Mouse (Mus musculus) cerebellum, adult 9-10 months (tissue): ENCODE results near the gene Fbxl19.
"Not testable (repeated sequence)": the region's sequence is repeated elsewhere in the genome, so short reads cannot be mapped to it uniquely, and the experiment has no call there.

Experiments
- DNase-seq: peaks from one replicate; pipeline ENCODE4 v3.0.0; 2022

Gene Fbxl19

DNA sequence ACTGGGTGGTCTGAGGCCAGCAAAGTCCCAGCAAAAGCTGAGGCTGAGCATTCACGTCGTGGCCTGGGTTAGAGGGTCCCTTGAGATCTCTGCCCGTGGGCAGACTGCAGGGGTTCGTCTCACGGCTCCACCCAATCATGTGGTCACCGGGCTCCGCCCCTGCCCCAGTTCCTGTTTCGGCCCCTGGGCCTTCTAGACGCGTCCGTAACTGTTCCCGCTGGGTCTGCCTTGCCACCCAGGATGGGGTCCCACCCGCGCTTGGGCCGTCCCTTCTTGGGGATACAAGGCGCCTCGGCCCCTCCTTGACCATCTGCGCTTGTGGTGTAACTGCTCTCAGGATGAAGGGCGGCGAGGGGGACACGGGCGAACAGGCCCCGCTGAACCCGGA lies 25.3 kb downstream of the Fbxl19 start, which contains the start of gene Orai3:
Gene Orai3 (plus strand): TSS at position 165 of the 388 bp plus-strand sequence.
- peak; percentile 82 for DNase-seq

DNA sequence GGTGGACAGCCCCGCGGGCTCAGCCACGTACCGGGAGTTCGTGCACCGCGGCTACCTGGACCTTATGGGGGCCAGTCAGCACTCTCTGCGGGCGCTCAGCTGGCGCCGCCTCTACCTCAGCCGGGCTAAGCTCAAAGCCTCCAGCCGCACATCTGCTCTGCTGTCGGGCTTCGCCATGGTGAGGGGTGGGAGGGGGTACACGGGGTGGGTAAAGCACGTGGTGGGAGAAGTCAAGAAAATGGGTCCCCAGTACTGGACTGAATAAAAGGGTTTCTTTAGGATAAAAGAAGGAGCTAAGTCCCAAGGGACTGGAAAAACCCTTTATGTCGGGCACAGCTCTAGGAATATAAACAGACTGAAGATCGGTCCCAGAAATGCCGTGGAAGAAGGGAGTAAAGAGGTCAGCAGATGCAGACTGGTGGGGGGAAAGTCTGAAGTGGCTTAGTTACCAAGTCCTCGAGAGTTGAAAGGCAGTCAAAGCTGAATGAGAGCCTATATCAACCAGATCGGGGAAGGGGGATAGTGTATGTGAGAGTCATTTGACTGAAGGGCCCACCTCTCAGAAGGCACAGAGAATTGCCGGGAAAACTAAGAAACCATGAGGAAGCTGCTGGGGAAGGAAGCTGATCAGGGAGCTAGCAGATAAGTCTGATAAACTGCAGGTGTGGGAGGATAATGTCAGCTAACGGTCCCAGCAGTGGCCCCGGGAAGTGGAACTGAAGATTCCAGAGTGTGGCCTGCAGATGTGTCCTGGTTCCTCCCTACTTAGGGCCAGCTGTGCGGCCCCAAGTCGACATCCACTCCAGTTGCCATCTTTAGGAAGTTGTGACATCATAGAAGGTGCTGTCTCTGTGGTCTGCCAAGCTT lies 25.9 kb downstream of the Fbxl19 start:
- no peak for DNase-seq

DNA sequence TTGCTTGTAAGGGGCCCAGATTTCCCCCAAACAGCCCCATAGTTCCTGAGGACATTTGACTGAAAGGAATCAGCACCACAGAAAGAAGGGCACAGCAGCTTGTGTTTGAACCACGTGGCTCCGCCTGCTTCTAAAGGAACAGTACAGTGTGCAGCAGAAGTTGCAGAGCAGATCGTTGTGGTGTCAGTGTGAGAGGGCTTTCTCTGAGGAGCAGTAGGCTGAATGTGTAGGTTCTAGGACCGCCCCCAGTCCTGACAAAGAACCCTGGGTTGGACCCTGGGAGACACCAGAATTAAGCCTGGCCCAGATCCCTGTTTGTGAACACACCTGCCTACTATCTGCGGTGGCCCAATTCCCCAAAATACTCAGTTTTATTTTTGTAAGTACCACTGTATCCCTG lies 26.9 kb downstream of the Fbxl19 start:
- no peak for DNase-seq

DNA sequence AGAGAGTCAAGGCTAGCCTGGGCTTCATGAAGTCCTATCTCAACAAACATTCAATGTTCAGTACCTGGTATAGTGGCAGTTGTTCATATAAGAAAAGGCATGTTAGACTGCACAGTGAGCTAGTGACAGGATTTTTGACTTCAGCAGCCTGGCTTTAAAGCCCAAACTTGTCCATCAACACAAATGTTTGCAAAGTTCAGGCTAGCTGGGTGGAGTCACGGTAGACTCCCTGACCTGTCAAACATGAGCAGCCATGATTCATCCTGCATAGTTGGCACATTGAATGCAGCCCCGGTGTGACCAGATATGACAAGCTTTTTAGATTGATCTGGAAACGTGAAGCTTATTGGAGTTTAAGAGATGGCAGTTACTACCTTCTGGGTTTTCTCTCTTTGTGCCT lies 27.7 kb downstream of the Fbxl19 start:
- DNase-seq: no peak

DNA sequence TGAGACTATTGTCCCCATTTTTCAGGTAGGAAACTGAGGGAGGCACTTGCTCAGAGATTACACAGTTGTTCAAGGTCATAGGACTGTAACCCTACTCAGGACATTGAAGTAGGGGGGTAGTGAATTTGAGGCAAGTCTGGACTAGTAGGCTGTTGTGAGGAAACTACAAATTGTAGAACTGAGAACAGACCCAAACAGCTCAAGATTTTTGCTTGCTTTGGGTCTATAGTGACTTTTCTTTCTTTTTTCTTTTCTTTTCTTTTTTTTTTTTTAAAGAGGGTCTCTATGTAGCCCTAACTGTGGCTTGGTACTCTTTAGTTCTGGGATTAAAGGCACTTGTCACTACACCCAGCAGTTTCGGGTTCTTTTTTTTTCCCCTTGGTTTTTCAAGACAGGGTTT lies 28.2 kb downstream of the Fbxl19 start:
- no peak for DNase-seq

DNA sequence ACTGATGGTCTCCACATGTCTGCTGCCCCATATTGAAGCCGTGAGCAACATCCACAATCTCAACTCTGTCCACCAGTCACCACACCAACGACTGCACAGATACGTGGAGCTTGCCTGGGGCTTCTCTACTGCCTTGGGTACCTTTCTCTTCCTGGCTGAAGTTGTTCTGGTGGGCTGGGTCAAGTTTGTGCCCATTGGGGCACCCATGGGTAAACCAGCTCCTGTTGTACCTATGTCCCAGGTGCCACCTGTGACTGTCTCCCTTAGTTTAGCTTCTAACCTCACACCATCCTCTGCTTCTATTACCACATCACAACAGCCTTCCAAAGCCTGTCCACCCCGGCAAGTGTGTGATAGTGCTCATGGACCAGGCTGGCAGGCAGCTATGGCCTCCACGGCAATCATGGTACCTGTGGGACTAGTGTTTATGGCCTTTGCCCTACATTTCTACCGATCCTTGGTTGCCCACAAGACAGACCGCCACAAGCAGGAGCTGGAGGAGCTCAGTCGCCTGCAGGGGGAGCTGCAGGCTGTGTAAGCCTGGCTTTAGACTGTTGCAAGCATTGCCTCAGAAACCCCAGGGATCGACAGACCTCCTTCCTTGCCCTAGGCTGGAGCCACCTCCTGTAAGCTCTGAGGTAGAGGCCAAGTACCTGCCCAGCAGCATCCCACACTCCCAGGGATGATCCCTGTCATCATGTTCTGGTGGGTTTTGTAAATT lies 29.5 kb downstream of the Fbxl19 start:
- peak; percentile 87 for DNase-seq

DNA sequence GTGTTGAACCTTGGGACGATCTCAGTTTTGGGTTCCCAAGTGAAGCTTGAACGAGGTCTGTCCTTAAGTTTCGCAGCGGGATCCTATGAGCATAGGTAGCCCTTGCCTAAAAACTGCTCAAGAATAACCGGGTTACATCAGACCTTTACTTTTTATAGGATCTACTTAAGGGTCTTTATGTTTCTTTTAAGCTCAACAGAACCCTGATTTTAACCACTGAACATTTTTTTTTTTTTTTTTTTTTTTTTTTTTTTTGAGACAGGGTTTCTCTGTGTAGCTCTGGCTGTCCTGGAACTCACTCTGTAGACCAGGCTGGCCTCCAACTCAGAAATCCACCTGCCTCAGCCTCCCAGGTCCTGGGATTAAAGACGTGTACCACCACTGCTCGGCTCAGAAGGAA lies 31.5 kb downstream of the Fbxl19 start:
- not testable (repeated sequence) for DNase-seq

DNA sequence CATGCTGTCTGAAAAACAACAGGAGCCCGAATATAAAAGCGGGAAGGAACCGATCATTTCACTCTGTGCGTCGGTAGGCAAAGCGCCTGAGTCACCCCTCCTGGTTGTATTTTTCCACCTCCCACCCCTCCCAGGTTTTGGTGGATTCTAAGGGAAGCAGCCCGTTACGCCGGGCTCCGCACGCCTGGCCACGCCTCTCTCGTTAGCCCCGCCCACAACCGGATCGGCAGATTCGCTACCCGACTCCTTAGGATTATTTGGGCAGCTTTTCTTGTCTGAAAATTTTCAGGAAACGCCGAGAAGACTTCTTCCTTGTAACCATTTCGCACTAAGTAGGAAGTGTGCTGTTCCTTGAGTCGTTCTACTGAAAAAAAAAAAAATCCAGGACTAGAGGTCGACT lies 32.1 kb downstream of the Fbxl19 start, which contains the start of gene Setd1a:
Gene Setd1a (plus strand): TSS at position 245 of the 400 bp plus-strand sequence.
- DNase-seq: peak; percentile 92

DNA sequence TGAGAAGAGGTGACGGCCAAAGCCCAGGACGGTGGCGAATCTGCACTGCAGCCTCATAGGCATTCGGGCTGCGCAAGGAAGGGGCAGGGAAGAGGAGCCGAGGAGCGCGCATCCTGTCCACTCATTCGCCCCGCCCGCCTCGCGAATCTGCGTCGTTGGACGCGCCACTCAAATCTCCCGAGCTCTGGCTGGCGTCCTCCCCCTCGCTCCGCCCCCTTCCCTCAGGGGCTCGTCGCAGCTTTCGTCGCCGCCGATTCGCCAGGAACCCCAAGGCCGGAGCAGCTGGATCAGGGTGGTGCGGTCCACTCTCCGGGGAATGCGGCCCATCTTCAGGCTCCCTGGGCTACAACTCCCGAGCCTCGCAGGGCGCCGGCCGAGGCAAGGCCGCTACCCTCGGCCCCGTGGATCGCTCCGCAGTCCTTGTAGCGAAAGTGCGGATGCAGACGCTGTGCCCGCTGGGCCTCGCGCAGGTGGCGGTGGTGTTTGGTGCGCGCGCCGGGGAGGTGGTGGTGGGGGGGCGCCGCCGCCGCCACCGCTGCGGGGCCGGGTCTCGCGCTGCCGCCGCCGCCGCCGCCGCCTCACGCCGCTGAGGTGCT lies 32.6 kb downstream of the Fbxl19 start:
- peak; percentile 97 for DNase-seq

DNA sequence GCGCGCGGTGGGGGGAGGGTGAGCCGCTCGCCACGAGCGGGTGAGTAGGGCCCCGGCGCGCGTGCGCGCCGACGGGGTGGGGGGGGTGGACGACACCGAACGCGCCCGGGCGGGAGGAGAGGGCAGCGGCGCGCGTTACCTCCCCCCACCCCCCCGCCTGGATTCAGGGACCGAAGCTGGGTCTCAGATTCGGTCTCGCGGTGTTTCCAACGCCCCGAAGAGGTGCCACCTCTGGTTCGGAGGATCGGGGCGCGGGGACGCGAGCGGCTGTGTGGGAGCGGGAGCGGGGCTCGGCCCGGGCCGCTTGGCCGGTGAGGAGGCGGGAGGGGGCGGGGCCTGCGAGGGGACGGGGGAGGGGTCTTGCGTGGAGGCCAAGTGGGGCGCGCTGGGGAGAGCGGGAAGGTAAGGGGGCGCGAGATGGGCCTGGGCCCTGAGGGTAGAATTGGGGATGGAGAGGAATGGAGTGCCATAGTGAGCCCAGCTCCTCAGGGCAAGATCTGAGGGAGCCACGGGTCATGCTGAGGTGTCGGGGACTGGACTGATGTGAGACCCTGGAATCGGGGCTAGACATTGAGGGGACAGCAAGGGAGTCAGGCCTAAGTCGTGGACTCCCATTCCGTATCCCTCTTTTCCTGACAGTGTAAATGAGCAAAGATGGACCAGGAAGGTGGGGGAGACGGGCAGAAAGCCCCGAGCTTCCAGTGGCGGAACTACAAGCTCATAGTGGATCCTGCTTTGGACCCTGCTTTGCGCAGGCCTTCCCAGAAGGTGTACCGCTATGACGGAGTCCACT lies 33.3 kb downstream of the Fbxl19 start:
- DNase-seq: peak; percentile 62

DNA sequence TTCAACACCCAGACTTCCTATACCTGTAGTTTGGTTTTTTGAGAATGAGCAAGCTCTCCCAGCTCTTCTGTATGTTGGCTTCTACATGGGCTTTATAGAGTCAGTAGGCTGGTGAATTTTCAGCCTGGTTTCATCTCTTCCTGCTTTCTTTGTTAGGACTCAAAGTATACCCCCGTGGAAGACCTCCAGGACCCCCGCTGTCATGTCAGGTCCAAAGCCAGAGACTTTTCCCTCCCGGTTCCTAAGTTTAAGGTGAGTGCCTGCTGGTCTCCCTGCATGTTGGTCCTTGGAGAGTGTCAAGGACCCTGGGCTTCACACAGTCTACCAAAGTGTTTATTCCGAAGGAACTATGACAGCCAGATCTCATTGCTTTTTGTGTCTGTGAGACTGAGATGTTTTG lies 34.0 kb downstream of the Fbxl19 start:
- DNase-seq: peak; percentile 66

DNA sequence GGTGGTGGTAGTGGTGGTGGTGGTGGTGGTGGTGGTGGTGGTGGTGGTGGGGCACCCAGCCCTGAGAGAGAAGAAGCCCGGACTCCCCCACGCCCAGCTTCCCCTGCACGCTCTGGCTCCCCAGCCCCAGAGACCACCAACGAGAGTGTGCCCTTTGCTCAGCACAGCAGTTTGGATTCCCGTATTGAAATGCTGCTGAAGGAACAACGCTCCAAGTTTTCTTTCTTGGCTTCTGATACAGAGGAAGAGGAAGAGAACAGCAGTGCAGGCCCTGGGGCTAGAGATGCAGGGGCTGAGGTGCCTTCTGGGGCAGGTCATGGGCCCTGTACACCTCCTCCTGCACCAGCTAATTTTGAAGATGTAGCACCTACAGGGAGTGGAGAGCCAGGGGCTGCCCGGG lies 41.0 kb downstream of the Fbxl19 start, which contains the start of gene Gm49388:
Gene Gm49388 (plus strand): TSS at position 301 of the 400 bp plus-strand sequence.
- no peak for DNase-seq

DNA sequence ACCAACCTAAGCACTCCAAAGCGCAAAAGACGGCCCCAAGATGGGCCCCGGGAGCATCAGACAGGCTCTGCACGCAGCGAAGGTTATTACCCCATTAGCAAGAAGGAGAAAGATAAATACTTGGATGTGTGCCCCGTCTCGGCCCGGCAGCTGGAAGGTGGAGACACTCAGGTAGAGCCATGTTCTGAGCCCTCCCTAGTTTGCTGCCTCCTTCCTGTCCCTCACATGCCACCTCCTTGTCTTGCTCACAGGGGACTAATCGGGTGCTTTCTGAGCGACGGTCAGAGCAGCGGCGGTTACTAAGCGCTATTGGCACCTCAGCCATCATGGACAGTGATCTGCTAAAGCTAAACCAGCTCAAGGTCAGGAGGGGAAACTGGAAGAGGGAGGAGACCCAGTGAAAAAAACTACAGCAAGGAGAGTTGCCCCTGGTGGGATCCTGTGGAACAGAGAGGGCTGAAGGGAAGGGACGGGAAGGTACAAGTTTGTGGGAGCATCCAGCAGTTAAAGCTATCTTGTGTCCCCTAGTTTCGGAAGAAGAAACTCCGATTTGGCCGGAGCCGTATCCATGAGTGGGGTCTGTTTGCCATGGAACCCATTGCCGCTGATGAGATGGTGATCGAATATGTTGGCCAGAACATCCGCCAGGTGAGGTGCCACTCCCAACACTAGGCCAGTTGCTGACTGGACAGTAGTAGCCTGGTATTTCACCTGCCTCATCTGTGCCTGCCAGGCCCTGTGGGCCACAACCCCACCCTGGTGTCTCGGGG lies 52.9 kb downstream of the Fbxl19 start:
- peak; percentile 60 for DNase-seq

DNA sequence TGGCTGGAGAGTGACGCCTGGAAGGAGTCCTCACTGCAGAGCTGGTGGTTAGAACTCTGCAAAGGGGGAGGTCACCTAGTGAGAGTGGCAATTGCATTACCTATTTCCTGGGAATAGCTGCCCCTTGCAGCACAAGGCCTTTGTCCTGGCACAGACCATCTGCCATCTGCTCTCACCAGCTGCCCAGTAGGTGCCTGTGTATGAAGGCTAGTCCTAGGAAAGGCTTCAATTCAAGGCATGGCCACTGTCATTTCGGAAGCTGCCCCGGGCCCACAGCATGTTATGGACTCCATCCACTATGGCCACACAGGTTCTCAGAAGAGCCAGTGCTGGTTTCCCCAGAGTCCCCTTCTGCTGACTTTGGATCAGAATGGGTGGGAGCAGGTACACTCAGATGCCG lies 54.2 kb downstream of the Fbxl19 start:
- DNase-seq: peak; percentile 98

DNA sequence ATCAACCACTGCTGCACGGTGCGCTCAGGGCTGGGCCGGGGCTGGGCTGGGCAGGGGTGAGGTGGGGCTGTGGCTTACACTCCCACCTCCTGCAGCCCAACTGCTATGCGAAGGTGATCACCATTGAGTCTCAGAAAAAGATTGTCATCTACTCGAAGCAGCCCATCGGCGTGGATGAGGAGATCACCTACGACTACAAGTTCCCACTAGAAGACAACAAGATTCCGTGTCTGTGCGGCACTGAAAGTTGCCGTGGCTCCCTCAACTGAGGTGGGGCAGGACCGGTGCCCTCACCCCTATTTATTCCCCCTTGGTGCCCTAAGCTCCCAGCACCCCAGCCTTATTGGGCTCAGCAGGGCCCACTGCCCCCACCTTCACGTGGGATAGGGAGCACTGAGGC lies 54.9 kb downstream of the Fbxl19 start:
- DNase-seq: no peak

DNA sequence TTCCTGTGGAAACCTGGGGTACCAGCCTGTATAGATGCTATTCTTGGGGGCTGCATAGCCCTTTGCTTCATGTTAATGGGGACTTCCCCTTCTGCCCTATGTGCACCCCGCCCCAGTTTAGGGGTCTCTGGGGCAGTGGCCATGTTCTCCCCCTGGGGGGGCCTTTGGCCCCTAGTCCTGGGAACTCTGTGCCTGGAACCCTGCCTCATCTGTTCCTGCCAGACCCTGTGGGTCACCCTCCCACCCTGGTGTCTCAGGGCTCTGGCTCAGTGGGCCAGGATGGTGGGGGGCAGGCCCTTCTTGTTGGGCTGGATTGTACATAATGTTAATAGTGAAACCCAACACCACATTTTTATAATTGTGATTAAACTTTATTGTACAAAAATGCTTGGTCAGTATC lies 55.4 kb downstream of the Fbxl19 start:
- peak; percentile 71 for DNase-seq

DNA sequence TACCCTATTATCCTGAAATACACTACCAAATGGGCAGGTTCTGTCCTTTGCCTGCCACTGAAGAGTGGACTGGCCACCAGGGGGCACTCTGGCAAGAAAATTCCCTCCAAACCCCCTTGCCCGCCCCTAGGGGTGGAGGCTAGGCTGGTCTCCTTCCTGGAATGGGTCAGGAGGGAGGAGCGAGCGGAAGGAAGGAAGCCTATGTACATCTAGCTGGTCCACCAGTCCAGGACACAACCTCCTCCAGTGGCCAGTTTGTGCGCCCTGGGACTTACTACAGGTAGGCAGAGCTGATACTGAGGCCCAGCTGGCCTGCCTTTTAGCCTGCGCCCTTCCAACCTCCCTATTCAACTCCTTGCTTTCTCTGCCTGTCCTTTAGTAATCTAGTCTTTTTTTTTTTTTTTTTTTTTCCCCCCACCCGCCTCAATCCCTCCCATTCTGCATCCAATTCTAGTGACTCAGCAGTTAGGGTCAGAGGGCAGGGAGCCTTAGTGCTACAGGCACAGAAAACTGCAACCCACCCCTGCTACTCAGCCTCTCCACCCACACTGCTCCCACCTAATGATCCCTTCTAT lies 56.2 kb downstream of the Fbxl19 start, which contains the start of gene Hsd3b7:
Gene Hsd3b7 (plus strand): TSS at position 170 of the 575 bp plus-strand sequence.
- peak; percentile 89 for DNase-seq

DNA sequence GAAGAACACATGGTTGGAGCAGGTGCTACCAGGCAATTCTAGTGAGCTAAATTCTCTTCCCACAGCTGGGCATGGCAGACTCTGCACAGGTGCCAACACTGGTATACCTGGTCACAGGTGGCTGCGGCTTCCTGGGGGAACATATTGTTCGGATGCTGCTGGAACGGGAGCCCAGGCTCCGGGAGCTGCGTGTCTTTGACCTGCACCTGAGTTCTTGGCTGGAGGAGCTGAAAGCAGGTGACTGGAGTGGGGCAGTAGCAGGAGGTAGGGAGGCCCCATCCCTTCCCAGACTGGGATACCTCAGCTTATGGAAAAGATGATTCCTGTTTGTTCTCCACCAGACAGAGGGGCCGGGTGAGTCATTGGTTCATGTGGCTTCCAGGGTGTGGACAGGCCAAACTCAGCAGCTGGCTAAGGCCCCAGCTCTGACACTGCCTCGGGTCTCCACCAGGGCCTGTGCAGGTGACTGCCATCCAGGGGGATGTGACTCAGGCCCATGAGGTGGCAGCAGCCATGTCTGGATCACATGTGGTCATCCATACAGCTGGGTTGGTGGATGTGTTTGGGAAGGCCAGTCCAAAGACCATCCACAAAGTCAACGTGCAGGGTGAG lies 56.8 kb downstream of the Fbxl19 start:
- DNase-seq: peak; percentile 71

DNA sequence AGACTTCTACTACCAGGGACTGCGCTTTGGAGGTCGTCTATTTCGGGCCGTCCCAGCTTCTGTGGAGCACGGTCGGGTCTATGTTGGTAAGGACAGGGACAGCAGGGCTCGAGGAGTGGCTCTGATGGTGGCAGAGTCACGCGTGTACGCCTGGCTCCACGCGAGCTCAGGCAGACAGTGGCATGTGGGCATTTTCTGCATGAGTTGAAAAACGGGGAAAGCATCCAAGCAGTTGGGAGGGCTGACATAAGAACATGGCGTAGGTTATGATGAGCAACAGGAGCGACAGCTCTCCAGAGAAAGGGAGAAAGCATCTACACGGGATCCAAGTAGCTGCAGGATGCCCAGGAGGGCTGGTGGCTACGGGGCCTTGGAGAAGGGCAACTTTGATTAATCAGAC lies 58.0 kb downstream of the Fbxl19 start:
- peak; percentile 93 for DNase-seq

DNA sequence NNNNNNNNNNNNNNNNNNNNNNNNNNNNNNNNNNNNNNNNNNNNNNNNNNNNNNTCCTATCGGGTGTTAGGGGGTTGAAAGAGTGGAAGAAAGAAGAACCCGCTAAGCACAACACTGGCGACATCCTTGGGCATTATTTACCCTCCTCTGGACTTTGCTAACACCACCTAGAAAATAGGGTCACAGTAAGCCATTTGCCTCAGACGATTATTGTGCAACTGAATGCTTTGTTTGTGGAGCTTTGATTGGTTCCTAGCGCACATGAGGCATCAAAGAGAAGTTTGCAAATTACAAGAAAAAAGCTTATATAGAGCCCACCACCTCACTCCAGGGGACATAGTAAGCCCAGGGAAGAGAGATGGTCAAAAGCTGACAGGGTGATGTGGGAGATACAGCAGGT lies 64.5 kb downstream of the Fbxl19 start:
- no peak for DNase-seq

DNA sequence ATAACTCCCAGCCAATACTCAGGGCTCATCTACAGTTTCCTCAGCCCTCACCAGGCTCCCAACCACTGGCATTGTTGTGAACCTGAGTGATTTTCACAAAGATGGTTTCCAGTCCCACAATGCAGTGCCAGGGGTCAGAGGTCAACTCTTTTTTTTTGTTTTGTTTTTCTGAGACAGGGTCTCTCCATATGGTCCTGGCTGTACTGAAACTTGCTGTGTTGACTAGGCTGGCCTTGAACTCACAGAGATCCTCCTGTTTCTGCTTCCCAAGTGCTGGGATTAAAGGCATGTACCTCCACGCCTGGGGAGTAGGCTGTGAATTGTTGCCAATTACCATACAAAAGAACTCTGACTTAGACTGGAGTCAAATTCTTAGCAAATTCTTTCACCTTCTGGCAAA lies 65.5 kb downstream of the Fbxl19 start:
- DNase-seq: no peak
